Mouse (Mus musculus): Measurements from ENCODE around the gene Trim71. TPM values are rescaled to one million over a fixed set of nuclear protein-coding genes. Genes with fewer than 3 reads are reported as not detected.

Trim71 gene
- polyA plus RNA-seq, 1 experiment from 2014 or later = 0.05 TPM

- DNase-seq (no peak), ATAC-seq (no peak)
- WGBS (ENCODE audit: insufficient replicate concordance) = 84% methylated on average over 9 of the region's 9 CpGs
- Histone ChIP-seq H3K36me3 (replicated peaks; ENCODE audit: insufficient read depth, low read length) (no peaks in the 10 kb centered on the region), H3K9me3 (ENCODE audit: low read length) (no peaks in the 10 kb centered on the region), H3K27me3 (ENCODE audit: insufficient read depth, low read length) (no peaks in the 10 kb centered on the region), H3K4me2 (ENCODE audit: low read depth, low read length) (no peak overlapping the region), H3K9ac (replicated peaks) (no peak overlapping the region), H3K4me3 (ENCODE audit: low read depth, low read length) (no peak overlapping the region), H3K4me1 (ENCODE audit: insufficient read depth) (no peaks in the 10 kb centered on the region), H3K27ac (ENCODE audit: low read depth) (no peak overlapping the region)
- TF ChIP-seq CTCF (IDR thresholded peaks at IDR 0.05; ENCODE audit: low read depth) = no peak
- no peak for TF ChIP-seq EP300 (IDR thresholded peaks at IDR 0.05; ENCODE audit: low read depth)
Measured at GRCm38 (mm10) chr9:114477019-114477418, 87.2 kb downstream of the Trim71 start.

DNA sequence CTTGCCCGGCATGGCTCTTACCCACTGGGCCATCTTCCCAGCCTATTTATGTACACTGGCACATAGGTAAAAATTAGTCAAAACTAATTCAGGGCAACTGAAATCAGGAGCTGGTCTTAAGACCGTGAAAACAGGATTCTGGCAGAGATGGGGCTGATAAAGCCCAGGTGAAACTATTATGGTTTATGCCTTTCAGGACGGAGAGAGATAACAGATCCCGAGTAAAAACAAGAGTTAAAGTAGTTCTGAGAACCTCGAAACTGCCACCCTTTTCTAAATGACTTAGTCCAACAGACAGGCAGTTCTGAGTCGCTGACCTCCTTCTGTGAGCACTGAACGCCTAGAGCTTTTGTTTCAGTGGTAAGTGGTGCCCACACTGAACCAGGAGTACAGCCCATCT is 92.3 kb downstream of the Trim71 start:
- WGBS (ENCODE audit: insufficient replicate concordance) = 75% methylated on average over 7 of the region's 7 CpGs
- Histone ChIP-seq H3K4me3 (ENCODE audit: low read depth, low read length) (no peak overlapping the region), H3K27me3 (ENCODE audit: insufficient read depth, low read length) (no peaks in the 10 kb centered on the region), H3K4me2 (ENCODE audit: low read depth, low read length) (no peak overlapping the region), H3K27ac (ENCODE audit: low read depth) (no peak overlapping the region), H3K36me3 (replicated peaks; ENCODE audit: insufficient read depth, low read length) (peaks cover 2% of the 10 kb centered on the region), H3K9ac (replicated peaks) (no peak overlapping the region), H3K9me3 (ENCODE audit: low read length) (no peaks in the 10 kb centered on the region), H3K4me1 (ENCODE audit: insufficient read depth) (no peaks in the 10 kb centered on the region)
- ATAC-seq (no peak), DNase-seq (no peak)
- no peak for TF ChIP-seq CTCF (IDR thresholded peaks at IDR 0.05; ENCODE audit: low read depth)
- TF ChIP-seq EP300 (IDR thresholded peaks at IDR 0.05; ENCODE audit: low read depth) = no peak

- Histone ChIP-seq H3K4me1 (ENCODE audit: insufficient read depth) (no peaks in the 10 kb centered on the region), H3K4me2 (ENCODE audit: low read depth, low read length) (no peak overlapping the region), H3K27ac (ENCODE audit: low read depth) (no peak overlapping the region), H3K9ac (replicated peaks) (no peak overlapping the region), H3K36me3 (replicated peaks; ENCODE audit: insufficient read depth, low read length) (peaks cover 19% of the 10 kb centered on the region), H3K27me3 (ENCODE audit: insufficient read depth, low read length) (no peaks in the 10 kb centered on the region), H3K9me3 (ENCODE audit: low read length) (no peaks in the 10 kb centered on the region), H3K4me3 (ENCODE audit: low read depth, low read length) (no peak overlapping the region)
- no peak for DNase-seq
- WGBS (ENCODE audit: insufficient replicate concordance) = 87% methylated on average over 4 of the region's 4 CpGs
- ATAC-seq = no peak
- TF ChIP-seq CTCF (IDR thresholded peaks at IDR 0.05; ENCODE audit: low read depth) (peak; percentile 18; the same call in 1 of the 2 replicates), EP300 (IDR thresholded peaks at IDR 0.05; ENCODE audit: low read depth) (no peak)
Measured at GRCm38 (mm10) chr9:114468701-114469100, 95.5 kb downstream of the Trim71 start.

GRCm38 (mm10) chr9:114468217-114468616 is 96.0 kb downstream of the Trim71 start:
- no peak for ATAC-seq
- WGBS (ENCODE audit: insufficient replicate concordance) = 83% methylated on average over 5 of the region's 5 CpGs
- H3K9me3 ChIP-seq (ENCODE audit: low read length) = no peaks in the 10 kb centered on the region
- H3K4me3 ChIP-seq (ENCODE audit: low read depth, low read length) = no peak overlapping the region
- H3K9ac ChIP-seq (replicated peaks) = no peak overlapping the region
- TF ChIP-seq CTCF (IDR thresholded peaks at IDR 0.05; ENCODE audit: low read depth) (no peak), EP300 (IDR thresholded peaks at IDR 0.05; ENCODE audit: low read depth) (no peak)
- H3K27ac ChIP-seq (ENCODE audit: low read depth) = no peak overlapping the region
- H3K4me2 ChIP-seq (ENCODE audit: low read depth, low read length) = no peak overlapping the region
- peaks cover 19% of the 10 kb centered on the region for H3K36me3 ChIP-seq (replicated peaks; ENCODE audit: insufficient read depth, low read length)
- H3K27me3 ChIP-seq (ENCODE audit: insufficient read depth, low read length) = no peaks in the 10 kb centered on the region
- no peak for DNase-seq
- H3K4me1 ChIP-seq (ENCODE audit: insufficient read depth) = no peaks in the 10 kb centered on the region

DNA sequence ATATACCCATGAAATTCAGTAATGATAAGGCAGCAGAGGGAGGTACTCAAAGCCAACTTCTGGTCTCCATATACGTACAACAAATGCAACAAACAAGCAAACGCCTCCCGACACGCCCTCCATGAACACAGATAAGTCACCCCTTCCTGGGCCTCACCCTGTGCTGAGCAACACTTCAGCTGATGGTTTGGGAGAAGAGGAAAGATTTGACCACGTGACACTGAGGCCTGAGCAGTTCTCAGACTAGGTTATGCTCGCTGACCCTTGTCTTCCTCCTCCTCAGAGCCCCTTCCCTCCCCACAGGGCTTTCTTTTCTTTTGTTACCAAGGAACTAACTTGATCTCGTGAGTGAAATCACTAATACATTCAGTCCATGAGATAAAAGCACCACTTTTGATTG is 97.3 kb downstream of the Trim71 start:
- no peak overlapping the region for H3K27ac ChIP-seq (ENCODE audit: low read depth)
- no peak for TF ChIP-seq CTCF (IDR thresholded peaks at IDR 0.05; ENCODE audit: low read depth)
- no peak for TF ChIP-seq EP300 (IDR thresholded peaks at IDR 0.05; ENCODE audit: low read depth)
- no peak overlapping the region for H3K9ac ChIP-seq (replicated peaks)
- ATAC-seq (no peak), DNase-seq (no peak)
- no peak overlapping the region for H3K4me2 ChIP-seq (ENCODE audit: low read depth, low read length)
- no peak overlapping the region for H3K4me3 ChIP-seq (ENCODE audit: low read depth, low read length)
- WGBS (ENCODE audit: insufficient replicate concordance) = 61% methylated on average over 7 of the region's 7 CpGs
- peaks cover 19% of the 10 kb centered on the region for H3K36me3 ChIP-seq (replicated peaks; ENCODE audit: insufficient read depth, low read length)
- H3K9me3 ChIP-seq (ENCODE audit: low read length) = no peaks in the 10 kb centered on the region
- no peaks in the 10 kb centered on the region for H3K27me3 ChIP-seq (ENCODE audit: insufficient read depth, low read length)
- H3K4me1 ChIP-seq (ENCODE audit: insufficient read depth) = no peaks in the 10 kb centered on the region

DNA sequence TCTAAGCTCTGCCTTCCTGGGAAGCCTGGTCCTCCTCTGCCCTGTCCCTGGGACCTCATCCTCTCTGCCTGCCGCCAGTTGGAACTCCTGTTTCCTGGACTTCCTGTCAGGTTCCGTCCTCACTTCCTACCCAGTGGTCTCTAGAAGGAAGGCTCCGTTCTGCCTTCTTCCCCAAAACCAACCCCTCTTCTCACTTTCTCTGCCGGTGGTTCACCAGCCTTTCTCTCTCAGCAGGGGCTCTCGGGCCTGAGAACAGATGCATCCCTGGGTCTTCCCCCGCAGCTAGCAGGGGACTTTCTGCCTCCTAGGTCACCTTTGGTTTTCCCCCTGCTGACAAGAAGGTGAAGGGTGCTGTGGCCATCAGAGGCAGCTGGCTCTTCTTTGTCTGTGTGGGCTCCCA is 98.7 kb downstream of the Trim71 start:
- Histone ChIP-seq H3K4me1 (ENCODE audit: insufficient read depth) (no peaks in the 10 kb centered on the region), H3K27ac (ENCODE audit: low read depth) (no peak overlapping the region), H3K36me3 (replicated peaks; ENCODE audit: insufficient read depth, low read length) (peaks cover 19% of the 10 kb centered on the region), H3K4me3 (ENCODE audit: low read depth, low read length) (no peak overlapping the region), H3K27me3 (ENCODE audit: insufficient read depth, low read length) (no peaks in the 10 kb centered on the region), H3K4me2 (ENCODE audit: low read depth, low read length) (no peak overlapping the region), H3K9ac (replicated peaks) (no peak overlapping the region), H3K9me3 (ENCODE audit: low read length) (no peaks in the 10 kb centered on the region)
- 60% methylated on average over 6 of the region's 6 CpGs for WGBS (ENCODE audit: insufficient replicate concordance)
- ATAC-seq = no peak
- no peak for TF ChIP-seq CTCF (IDR thresholded peaks at IDR 0.05; ENCODE audit: low read depth)
- no peak for DNase-seq

GRCm38 (mm10) chr9:114462569-114462968 is 101.6 kb downstream of the Trim71 start:
- no peak overlapping the region for H3K4me3 ChIP-seq (ENCODE audit: low read depth, low read length)
- ATAC-seq = no peak
- H3K4me1 ChIP-seq (ENCODE audit: insufficient read depth) = no peaks in the 10 kb centered on the region
- H3K9ac ChIP-seq (replicated peaks) = no peak overlapping the region
- no peak overlapping the region for H3K4me2 ChIP-seq (ENCODE audit: low read depth, low read length)
- no peak overlapping the region for H3K27ac ChIP-seq (ENCODE audit: low read depth)
- no peaks in the 10 kb centered on the region for H3K27me3 ChIP-seq (ENCODE audit: insufficient read depth, low read length)
- DNase-seq = no peak
- TF ChIP-seq CTCF (IDR thresholded peaks at IDR 0.05; ENCODE audit: low read depth) (no peak), EP300 (IDR thresholded peaks at IDR 0.05; ENCODE audit: low read depth) (no peak)
- peaks cover 19% of the 10 kb centered on the region for H3K36me3 ChIP-seq (replicated peaks; ENCODE audit: insufficient read depth, low read length)
- no peaks in the 10 kb centered on the region for H3K9me3 ChIP-seq (ENCODE audit: low read length)
- WGBS (ENCODE audit: insufficient replicate concordance) = 81% methylated on average over 7 of the region's 7 CpGs

Measured in liver, postnatal 0 days (tissue).